Mouse (Mus musculus) heart, postnatal 25 days (tissue): Measurements from ENCODE around the gene Mamld1. TPM values are rescaled to one million over a fixed set of nuclear protein-coding genes. Genes with fewer than 3 reads are reported as not detected.

Experiments used
- DNase-seq: peaks from one replicate; pipeline ENCODE4 v3.0.0; 2022; ENCODE audit warnings: low spot score
- intact Hi-C: fragments of 180-260 bp; cut with DNase I; formaldehyde crosslinking; loops from one replicate; pipeline ENCODE4 v1.15.1; 2025
- total RNA-seq, 2 experiments: library from RNA; stranded (reverse); gene quantifications; 2 replicates each; pipeline ENCODE4 v1.2.3; 2021

The Mamld1 gene
- total RNA-seq, 2 experiments from 2014 or later, result 7.6 to 8.4 TPM

DNA sequence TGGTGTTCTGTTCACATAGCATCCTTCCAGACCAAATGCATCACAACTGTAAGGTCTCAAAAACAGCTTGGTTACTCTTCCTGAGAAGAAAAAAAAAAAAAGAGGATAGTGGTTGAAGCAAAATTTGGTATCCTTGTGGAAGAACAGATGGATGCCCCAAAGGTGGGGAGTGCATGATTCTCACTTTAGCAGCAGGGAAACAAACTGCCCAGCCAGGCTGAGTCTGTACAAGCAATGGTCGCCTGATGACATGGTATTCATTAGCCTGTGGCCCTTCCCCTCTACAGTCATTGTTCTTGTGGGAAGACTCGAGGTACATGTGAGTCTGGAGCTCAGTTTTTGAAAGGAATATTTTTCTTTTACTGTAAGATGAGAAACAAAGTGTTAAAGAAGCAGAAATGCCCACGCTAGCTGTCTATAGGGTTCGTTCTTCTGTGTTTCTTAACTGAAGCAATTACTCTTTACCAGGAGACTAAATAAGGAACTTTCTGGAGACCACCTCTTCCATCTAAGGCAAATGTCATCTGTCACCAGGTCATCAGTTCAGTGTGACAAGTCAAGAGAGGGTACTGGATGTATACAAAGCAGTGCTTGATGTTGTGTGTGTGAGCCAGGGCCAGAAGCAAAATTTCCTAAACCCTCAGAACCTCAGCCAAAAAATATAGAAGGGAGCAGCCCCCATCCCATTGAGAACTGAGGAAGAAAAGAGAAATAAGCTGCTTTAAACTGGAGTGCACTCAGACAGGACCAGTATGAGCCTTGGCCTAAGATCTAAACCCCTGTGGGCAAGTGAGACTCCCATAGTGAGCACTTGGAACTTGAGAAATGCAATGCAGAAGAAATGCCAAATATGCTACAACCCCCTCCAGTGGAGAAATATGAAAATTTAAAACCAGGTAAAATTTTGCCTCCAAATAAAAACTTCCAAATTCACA lies 72.6 kb downstream of the Mamld1 start:
- intact Hi-C loops, result no loop called here
- no peak for DNase-seq

DNA sequence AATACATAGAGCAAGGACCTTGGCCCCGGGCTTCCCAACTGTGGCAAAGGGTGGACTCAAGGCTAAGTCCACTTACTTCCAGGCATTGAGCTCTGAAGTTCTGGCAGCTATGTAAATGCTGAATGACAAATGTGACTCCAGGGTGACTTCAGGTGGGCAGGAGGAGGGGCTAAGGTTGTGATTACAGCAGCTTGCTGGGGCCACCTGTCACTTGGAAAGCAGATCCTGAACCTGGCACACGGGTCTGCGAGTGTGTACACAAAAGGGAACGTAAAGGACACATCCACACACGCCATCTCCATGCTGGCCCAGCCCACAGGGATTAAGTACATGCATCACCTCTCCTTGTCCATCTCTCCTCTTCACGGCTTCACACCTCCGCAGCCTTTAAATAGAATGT lies 75.0 kb downstream of the Mamld1 start:
- intact Hi-C loops, result no loop called here
- DNase-seq, result no peak

DNA sequence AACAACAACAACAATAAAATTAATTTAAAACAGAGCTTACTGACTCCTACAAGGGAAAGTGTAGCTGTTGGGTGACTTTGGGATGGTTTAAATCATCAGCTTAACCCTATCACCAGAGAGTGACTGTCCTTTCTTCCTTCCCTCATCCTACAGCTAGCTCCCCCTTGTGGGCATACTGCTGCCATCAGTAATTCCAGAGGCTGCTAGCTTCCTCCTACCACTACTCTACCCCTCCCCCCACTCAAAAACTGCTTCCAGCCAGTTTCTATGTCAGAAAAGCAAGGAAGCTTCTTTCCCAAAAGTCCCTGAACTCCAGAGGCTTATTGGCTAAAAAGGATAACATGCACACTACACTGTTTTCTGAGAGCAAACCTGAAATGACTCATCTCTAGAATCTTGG lies 81.4 kb downstream of the Mamld1 start:
- intact Hi-C loops, result loop anchor here (5.0 kb wide), 1 partner anchor 79 kb away; the partner anchor contains the start of gene Mamld1
- DNase-seq, result no peak

DNA sequence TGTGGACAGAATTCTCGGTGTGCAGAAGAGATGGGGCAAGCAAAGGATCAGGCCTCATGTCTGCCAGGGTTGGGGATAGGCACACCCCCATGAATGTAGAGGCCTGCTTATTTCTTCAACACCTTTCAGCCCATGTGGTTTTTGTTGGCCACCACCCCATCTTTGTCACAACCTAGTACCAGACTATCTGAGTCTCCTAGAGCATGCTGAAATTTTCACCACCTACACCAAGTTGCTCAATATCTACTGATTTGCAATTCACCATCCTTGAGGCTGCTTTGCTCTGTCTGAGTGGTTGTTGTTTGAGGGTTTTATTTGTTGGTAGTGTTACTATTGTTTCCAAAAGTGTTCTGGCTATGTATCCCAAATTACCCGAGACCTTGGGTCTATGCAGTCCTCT lies 91.3 kb downstream of the Mamld1 start:
- intact Hi-C loops, result no loop called here
- no peak for DNase-seq

DNA sequence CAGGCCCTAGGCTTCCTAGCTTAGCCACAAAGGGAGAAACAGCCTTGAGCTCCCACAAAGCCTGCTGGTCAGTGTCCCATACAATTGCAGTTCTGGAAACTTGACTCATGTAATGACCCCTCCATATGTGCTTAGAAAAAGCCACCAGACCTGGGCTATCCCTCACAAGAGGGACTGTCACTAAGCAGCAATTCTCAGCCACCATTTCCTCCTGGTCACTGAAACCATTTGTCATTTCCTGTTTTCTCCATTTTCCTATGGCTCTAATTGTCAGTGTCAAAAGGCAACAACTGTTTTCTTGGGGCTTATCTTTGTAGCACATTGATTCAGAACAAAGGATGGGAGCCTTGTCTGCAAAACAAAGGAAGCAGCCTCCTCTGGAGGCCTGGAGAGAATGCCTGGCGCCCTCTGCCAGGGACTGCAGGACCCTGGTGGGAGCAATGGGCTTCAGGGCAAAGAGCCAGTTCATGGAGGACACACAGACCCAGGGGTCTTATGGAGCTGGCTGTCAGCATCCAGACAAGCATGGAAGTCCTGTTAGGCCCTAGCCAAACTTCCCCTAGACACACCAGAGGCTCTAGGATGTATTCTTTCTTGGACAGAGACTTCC lies 99.5 kb downstream of the Mamld1 start:
- no peak for DNase-seq
- intact Hi-C loops, result loop anchor here (5.0 kb wide), 2 partner anchors 68 to 97 kb away; partner anchors contain the start of gene Mamld1

DNA sequence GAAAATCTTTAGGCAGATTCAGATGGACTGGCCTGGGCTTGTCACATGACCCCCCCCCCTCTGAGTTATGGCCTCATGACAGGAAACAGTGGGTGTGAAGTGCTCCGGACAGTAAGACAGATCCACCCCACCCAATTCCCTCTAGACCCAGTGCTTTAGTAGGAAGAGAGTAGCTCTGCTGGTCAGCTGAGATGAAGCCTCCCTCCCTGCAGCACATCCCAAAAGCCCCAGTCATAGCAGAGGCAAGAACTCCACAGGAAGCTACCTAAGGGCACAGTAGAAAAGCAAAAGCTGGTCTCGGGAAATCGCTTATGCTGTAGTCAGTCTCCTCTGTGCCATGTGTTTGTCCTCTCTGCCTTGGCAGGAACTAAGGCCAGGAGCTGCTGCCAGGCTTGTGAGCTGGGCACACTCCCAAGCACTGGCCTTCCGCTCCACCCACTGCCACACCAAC lies 100.5 kb downstream of the Mamld1 start:
- intact Hi-C loops, result loop anchor here (5.0 kb wide), 2 partner anchors 67 to 98 kb away; partner anchors contain the start of gene Mamld1
- peak; percentile 33 for DNase-seq

DNA sequence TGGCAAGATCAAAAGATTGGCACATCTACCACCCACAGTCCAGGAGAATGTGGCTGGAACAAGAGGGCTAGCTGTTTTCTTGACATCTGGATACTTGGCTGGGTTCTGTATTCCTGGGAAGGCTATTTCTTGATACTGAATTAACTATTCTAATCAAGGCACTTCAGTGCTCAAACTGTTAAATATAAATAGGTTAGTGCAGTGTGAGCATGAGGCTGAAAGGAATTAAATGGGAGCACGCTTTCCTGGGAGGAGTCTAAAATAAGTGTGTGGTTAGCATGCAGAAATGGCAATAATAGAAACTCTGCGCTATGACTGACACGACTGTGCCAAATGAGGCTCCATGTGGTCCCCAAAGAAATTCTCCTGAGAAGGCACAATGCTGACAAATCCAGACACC lies 131.5 kb downstream of the Mamld1 start:
- no peak for DNase-seq
- intact Hi-C loops, result no loop called here

DNA sequence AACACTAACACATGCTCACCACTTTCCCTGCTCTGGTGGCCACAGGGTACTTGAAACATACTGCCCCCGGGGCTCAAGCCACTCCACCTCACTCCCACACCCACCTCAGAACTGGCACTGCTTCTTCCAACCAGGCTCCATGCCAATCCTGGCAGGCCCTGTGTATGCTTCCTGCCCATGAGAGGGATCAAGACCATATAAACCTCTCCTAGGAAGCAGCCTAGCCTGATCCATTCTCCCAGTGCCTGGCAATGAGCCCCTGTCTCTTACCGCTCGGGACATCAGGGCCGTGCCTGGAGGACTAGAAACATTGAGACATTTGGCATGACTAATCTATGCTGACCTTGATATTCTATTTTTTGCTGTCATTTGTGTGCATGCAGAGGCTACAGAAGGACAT lies 133.6 kb downstream of the Mamld1 start:
- no peak for DNase-seq
- intact Hi-C loops, result no loop called here

DNA sequence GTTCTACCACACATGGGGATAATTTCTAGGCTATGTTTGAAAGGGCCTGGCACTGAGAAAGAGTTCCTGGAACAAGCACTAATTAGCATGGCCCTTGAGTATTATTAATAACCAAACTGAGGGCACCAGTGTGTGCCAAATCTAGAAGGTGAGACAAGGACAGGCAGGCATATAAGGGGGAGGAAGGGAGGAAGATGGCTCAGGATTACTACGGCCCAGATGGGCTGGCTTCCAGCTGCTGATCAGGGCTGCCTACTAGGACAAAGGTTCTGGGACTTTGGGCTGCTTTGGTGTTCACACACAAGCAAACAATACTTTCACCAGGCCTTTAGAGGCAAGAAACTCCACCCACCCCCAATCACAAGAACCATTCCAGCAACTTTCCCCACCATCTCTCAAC lies 136.3 kb downstream of the Mamld1 start:
- DNase-seq, result no peak
- intact Hi-C loops, result no loop called here

DNA sequence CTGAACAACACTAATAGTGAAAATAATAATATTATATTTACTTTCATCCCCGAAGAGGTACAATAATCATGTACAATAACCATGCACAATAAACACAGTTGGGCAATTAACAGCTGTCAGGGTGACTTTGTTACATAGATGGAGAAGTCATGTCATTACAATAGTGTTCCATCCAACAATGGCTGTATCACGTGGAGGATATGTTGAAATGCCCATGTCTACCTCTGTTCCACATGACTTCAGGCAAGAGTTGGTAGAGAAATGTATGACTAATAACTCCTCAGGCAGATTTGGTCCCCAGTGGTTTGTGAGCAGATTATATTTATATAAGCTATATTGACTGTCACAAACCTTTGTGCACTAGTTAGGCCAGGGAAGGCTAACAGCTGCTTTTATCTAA lies 154.7 kb downstream of the Mamld1 start:
- DNase-seq, result no peak
- intact Hi-C loops, result no loop called here

Other genes starting within 250 kb of the Mamld1 start
- 10 to 100 TPM; 18.7 to 18.9 TPM for gene Mtm1, start 160.5 kb downstream of the Mamld1 start, total RNA-seq